Mouse (Mus musculus): ENCODE measurements at regions not wholly inside any gene's neighbourhood (a gene's known extent, or its start where the extent isn't known, plus 50 kb on each side); places are given as distances from the start of the nearest gene placed in this dataset.

DNA sequence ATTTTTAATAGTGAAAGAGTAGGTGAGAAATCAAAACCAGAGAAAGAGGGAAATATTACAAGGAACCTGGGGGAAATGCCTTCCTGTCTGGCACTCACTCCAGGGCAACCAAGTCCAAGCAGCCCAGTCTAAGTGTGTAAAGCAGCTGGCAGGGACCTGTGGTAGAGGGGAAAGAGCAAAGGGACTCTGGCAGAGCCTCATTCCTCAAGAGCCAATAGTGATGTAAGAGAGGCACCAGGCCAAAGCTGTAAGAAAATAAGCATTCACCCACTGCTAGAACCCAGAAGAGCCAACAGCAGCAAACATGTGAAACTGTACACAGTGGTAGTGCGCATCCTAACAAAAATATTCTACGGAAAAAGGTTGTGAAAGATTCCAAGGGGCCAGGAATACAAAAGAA, 301.7 kb downstream of the Sox4 start:
- in situ Hi-C loops (cut with MboI, MseI) = no loop called here

GRCm38 (mm10) chr13:28645881-28646280, 307.6 kb downstream of the Sox4 start:
- in situ Hi-C loops (cut with MboI, MseI) = no loop called here

GRCm38 (mm10) chr13:28644846-28645574, 308.5 kb downstream of the Sox4 start:
- in situ Hi-C loops (cut with MboI, MseI) = no loop called here

GRCm38 (mm10) chr13:28640826-28641225, 312.7 kb downstream of the Sox4 start:
- in situ Hi-C loops (cut with MboI, MseI) = no loop called here

DNA sequence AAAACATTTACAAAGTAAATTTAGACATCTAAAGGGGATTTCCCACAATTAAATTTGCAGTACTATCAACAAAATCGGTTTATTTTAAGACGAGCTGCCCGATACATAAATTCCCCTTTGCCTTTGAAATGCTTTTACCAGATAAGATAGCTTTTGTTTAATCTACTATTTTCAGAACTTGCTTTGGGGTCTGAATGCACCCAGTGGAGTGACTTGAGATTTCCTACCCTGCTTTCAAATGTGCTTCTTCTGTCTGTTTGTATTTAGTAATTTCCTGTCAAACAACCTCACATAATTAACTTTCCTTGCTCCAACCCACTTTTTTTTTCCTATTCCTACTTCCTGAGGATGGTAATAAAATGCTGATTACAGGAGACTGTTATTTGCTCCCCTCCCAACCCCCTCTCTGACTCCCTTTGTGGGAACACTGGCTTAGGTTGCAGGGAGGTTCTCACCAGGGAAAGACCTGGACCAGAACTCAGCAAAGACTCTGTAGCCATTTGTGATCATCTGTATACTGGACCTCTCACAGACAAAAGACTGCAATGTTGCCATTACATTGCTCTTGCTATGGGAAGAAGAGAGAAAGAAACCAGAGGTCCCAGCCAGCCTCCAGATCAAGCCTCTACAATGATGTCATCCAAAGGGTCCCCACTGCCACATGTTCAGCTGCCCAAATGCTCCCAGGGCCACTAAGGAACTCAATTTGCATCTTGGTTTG, 318.1 kb downstream of the Sox4 start:
- in situ Hi-C loops (cut with MboI, MseI) = no loop called here

DNA sequence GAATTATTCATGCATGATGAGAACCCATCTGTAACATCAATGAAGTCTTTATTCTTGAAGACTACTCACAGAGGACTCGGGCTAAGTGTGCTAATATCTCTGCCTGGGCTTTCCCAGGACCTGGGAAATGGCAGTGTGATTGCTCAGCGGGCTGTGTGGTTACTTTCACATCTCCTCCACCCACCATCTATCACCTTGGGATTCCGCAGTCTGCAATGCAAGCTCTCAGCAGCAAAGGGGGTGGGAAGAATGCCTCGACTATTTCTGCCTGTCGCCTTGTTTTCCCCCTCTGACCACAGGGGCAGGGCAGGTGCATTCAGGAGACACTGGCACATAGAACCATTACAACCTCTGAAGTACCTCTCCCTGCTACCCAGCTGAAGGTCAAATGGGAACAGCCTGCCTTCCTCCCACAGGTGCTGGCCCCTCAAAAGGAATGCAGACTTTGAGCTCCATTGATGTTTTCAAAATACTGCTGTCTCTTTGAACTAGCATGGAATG, 319.9 kb downstream of the Sox4 start:
- in situ Hi-C loops (cut with MboI, MseI) = no loop called here

DNA sequence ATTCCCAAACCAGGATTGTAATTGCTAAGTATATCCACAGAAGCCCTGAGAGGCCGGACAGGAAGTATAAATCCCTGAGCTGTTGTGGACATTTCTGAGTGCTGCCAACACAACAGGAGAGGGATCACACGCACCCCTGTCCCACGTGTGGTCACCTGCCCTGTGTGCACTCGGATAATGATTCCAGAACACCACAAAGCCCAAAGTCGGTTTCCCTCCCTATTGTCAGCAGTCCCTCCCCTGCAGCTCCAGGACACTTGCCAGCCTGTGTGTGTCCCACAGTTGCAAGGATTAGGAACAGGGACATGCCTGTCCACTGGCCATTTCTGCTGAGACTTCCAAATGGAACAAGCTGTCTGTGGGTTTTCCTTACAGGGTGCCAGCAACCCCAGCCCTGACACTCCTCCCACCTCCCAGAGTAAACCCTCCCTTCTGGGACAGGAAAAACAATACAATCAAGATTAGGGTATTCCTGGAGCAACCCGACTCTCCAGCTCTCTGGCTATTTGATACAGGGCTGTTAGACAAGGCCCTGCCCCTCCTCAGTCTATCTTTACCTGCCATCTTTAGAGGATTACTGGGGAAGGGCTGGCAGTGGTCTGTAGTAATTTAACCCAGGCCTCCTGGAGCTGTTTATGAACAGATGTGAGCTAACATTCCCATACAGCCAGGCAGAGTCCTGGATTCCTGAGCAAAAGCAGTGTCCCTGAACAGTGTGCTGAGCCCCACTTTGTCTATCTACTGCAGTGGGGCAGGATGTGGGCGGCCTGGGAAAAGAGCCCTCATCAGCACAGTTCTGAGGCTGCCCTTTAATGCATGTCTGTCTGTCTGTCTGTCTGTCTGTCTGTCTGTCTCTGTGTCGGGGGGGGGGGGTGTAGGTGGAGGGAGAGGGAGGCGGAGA, 323.8 kb downstream of the Sox4 start:
- in situ Hi-C loops (cut with MboI, MseI) = no loop called here

- in situ Hi-C loops (cut with MboI, MseI) = no loop called here
Observed at GRCm38 (mm10) chr13:28628751-28629150, 324.8 kb downstream of the Sox4 start.

- in situ Hi-C loops (cut with MboI, MseI) = no loop called here
Observed at GRCm38 (mm10) chr13:28618961-28619360, 334.6 kb downstream of the Sox4 start.

DNA sequence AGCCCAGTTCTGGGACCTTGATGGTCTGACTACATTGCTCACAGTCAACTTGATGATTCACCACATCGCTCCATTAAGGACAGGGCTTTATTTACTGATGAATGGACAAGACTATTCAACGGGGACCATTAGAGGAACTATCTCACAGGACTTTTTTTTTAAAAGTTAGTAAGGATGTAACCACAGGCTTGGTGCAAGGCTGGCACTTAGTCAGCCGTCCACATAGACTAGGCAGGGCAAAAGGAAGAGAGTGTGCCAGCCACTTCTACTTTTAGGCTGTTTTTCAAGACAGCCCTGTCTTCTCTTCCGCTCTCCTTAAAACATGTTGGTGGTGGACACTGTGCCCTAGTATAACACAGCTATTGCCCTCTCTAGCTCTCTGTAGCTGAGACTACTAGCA, 336.0 kb downstream of the Sox4 start:
- in situ Hi-C loops (cut with MboI, MseI) = no loop called here

GRCm38 (mm10) chr13:28616645-28617381, 336.7 kb downstream of the Sox4 start:
- in situ Hi-C loops (cut with MboI, MseI) = no loop called here

- in situ Hi-C loops (cut with MboI, MseI) = no loop called here
Observed at GRCm38 (mm10) chr13:28607551-28608114, 345.9 kb downstream of the Sox4 start.

- in situ Hi-C loops (cut with MboI, MseI) = no loop called here
Observed at GRCm38 (mm10) chr13:28606651-28607050, 346.9 kb downstream of the Sox4 start.

DNA sequence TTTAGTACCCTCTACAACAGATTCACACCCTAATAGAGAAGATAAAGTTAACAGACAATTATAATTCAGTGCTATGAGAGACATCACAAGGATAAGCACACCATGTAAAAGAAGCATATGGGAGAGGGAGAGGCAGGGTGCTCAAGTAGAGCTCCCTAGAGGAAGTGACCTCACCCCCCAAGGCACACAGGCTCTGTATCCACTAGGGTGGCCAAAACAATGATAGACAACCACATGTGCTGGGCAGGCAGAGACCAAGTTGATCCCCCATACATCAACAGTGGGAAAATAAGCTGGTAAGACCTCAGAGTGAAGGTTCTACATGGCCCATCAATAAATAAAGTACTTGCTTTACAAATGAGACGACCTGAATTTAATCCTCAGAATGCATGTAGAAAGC, 347.7 kb downstream of the Sox4 start:
- in situ Hi-C loops (cut with MboI, MseI) = no loop called here

- in situ Hi-C loops (cut with MboI, MseI) = no loop called here
Observed at GRCm38 (mm10) chr13:28604016-28604415, 346.7 kb downstream of the Gm11361 start.

- in situ Hi-C loops (cut with MboI, MseI) = no loop called here
Observed at GRCm38 (mm10) chr13:28600792-28601191, 343.5 kb downstream of the Gm11361 start.

GRCm38 (mm10) chr13:28596367-28596766, 339.0 kb downstream of the Gm11361 start:
- in situ Hi-C loops (cut with MboI, MseI) = no loop called here

DNA sequence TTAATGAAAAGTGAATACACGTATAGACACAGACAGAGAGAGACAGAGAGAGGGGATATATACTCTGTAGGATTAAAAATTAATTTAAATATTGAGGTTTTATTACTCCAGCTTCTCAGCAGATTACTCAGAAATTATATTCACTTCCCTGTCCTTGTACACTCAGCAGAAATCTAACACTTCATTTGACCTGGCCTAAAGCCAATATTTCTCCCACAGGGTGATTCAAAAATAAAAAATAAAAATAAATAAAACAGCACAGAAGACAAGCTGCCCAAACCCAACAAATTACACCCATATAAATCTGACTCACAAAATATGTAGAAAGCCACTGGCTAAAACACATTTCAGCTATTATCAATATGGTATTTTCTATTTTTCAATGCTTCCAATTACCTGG, 334.8 kb downstream of the Gm11361 start:
- in situ Hi-C loops (cut with MboI, MseI) = no loop called here

GRCm38 (mm10) chr13:28587977-28588376, 330.6 kb downstream of the Gm11361 start:
- in situ Hi-C loops (cut with MboI, MseI) = no loop called here

DNA sequence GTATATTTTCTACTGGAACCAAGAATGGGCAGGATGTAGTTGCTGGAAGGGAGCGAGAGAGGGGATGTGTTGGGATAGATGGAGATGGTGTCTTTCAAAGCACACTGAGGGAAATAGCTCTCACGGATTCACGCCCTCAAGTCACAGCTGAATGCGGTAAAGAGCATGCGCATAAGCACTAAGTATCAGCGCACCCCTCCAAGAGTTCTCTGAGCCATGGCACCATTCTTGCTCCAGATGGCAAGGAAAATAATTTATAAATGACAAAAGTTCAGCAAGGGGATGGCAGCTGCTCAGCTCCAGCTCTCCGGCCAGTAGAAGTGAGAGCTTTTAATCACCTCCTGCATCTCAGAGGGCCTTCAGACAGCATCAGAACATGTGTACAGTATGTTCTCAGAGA, 329.4 kb downstream of the Gm11361 start:
- in situ Hi-C loops (cut with MboI, MseI) = no loop called here

- in situ Hi-C loops (cut with MboI, MseI) = no loop called here
Observed at GRCm38 (mm10) chr13:28586140-28586539, 328.8 kb downstream of the Gm11361 start.

Data from T-helper 17 cell (primary cell).